Mouse (Mus musculus): ENCODE data around the gene 2310061I04Rik. TPM values are rescaled to one million over a fixed set of nuclear protein-coding genes. Genes with fewer than 3 reads are reported as not detected.

2310061I04Rik gene
- total and polyA plus RNA-seq, 2 experiments = 4.9 to 35.3 TPM

DNA sequence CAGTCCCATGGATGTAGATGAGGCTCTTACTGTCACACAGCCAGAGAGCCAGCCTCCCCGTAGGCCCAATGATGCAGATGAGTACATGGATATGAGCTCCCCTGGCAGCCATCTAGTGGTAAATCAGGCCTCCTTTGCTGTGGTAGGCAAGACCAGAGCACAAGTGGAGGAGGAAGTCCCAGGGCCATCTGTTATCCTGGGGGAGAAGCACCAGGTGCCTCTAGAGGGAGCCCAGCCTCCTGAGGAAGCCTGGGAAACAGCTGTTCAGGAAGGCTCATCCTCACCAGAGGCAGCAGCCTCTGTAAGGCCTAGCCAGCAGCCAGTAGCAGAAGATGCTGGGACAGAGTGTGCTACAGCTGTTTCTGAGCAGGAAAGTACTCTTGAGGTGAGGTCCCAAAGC is 49.1 kb downstream of the 2310061I04Rik start:
- no peak for DNase-seq (ENCODE audit: extremely low read depth, low read depth, low spot score)
- Histone ChIP-seq H3K27me3 (ENCODE audit: control insufficient read depth, insufficient read depth, low read length) (no peaks in the 10 kb centered on the region), H3K36me3 (ENCODE audit: control insufficient read depth, insufficient read depth, low read length) (peaks cover 15% of the 10 kb centered on the region), H3K27ac (replicated peaks; ENCODE audit: insufficient read depth, low read depth, low read length) (no peak overlapping the region), H3K4me3 (ENCODE audit: insufficient read depth, low read depth, low read length) (no peak overlapping the region), H3K9ac (ENCODE audit: low read depth, low read length) (no peak overlapping the region), H3K79me2 (ENCODE audit: control insufficient read depth, insufficient read depth, low read length) (no peaks in the 10 kb centered on the region), H3K4me1 (ENCODE audit: control insufficient read depth, insufficient read depth, low read length) (no peaks in the 10 kb centered on the region)
- TF ChIP-seq CTCF (IDR thresholded peaks at IDR 0.05; ENCODE audit: low read depth, low read length) (peak; percentile 23; the same call in 1 of the 2 replicates), POLR2A (IDR thresholded peaks at IDR 0.05; ENCODE audit: extremely low read depth, insufficient read depth, low read length) (no peak)
- 83% methylated on average over 1 of the region's 1 CpGs for WGBS

DNA sequence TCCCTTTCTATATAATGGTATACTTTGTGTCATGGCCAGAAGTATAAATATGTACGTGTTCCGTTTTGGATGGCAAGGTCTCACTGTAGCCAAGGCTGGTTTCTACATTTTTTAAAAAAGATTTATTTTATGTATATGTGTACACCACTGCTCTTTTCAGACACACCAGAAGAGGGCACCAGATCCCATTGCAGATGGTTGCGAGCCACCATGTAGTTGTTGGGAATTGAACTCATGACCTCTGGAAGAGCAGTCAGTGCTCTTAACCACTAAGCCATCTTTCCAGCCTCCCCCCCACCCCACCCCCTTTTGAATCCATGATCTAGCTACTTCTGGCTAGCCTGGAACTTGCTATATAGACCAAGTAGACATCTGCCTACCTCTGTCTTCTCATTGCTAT is 53.7 kb downstream of the 2310061I04Rik start:
- Histone ChIP-seq H3K9ac (ENCODE audit: low read depth, low read length) (no peak overlapping the region), H3K79me2 (ENCODE audit: control insufficient read depth, insufficient read depth, low read length) (no peaks in the 10 kb centered on the region), H3K27me3 (ENCODE audit: control insufficient read depth, insufficient read depth, low read length) (no peaks in the 10 kb centered on the region), H3K36me3 (ENCODE audit: control insufficient read depth, insufficient read depth, low read length) (peaks cover 5% of the 10 kb centered on the region), H3K27ac (replicated peaks; ENCODE audit: insufficient read depth, low read depth, low read length) (no peak overlapping the region), H3K4me1 (ENCODE audit: control insufficient read depth, insufficient read depth, low read length) (peaks cover 2% of the 10 kb centered on the region; the same call in 1 of the 2 replicates), H3K4me3 (ENCODE audit: insufficient read depth, low read depth, low read length) (no peak overlapping the region)
- 89% methylated on average over 3 of the region's 3 CpGs for WGBS
- TF ChIP-seq CTCF (IDR thresholded peaks at IDR 0.05; ENCODE audit: low read depth, low read length) (peak; percentile 16; the same call in 1 of the 2 replicates), POLR2A (IDR thresholded peaks at IDR 0.05; ENCODE audit: extremely low read depth, insufficient read depth, low read length) (no peak)
- no peak for DNase-seq (ENCODE audit: extremely low read depth, low read depth, low spot score)

Other genes starting within 250 kb of the 2310061I04Rik start
- gene Vars2, start 229.8 kb downstream of the 2310061I04Rik start, total RNA-seq (2014; rRNA removed) = 6.6 and 11.1 TPM in 2 replicates
- gene Vars2, start 229.8 kb downstream of the 2310061I04Rik start, polyA plus RNA-seq (2012; rRNA removed) = 22.6 and 29.6 TPM in 2 replicates
- gene Gtf2h4, start 223.7 kb downstream of the 2310061I04Rik start, total RNA-seq (2014; rRNA removed) = 16.4 and 17.4 TPM in 2 replicates
- gene Gtf2h4, start 223.7 kb downstream of the 2310061I04Rik start, polyA plus RNA-seq (2012; rRNA removed) = 24.8 and 29.8 TPM in 2 replicates
- 0.55 and 1.4 TPM in 2 replicates for gene Ddr1, start 192.8 kb downstream of the 2310061I04Rik start, total RNA-seq (2014; rRNA removed)
- 0.98 and 1.5 TPM in 2 replicates for gene Ddr1, start 192.8 kb downstream of the 2310061I04Rik start, polyA plus RNA-seq (2012; rRNA removed)
- 0.92 and 0.94 TPM in 2 replicates for gene Ier3, start 75.7 kb downstream of the 2310061I04Rik start, total RNA-seq (2014; rRNA removed)
- 0.91 and 1.6 TPM in 2 replicates for gene Ier3, start 75.7 kb downstream of the 2310061I04Rik start, polyA plus RNA-seq (2012; rRNA removed)
- 18.0 and 19.5 TPM in 2 replicates for gene Flot1, start 74.2 kb downstream of the 2310061I04Rik start, total RNA-seq (2014; rRNA removed)
- gene Flot1, start 74.2 kb downstream of the 2310061I04Rik start, polyA plus RNA-seq (2012; rRNA removed) = 19.6 and 26.7 TPM in 2 replicates
- gene Tubb5, start 59.1 kb downstream of the 2310061I04Rik start, total RNA-seq (2014; rRNA removed) = 37.5 and 67.3 TPM in 2 replicates
- gene Tubb5, start 59.1 kb downstream of the 2310061I04Rik start, polyA plus RNA-seq (2012; rRNA removed) = 56.4 and 62.2 TPM in 2 replicates
- 3.0 and 3.5 TPM in 2 replicates for gene Mdc1, start 55.9 kb downstream of the 2310061I04Rik start, total RNA-seq (2014; rRNA removed)
- 1.7 and 2.4 TPM in 2 replicates for gene Mdc1, start 55.9 kb downstream of the 2310061I04Rik start, polyA plus RNA-seq (2012; rRNA removed)
- 0.18 and 2.4 TPM in 2 replicates for gene Nrm, start 36.1 kb downstream of the 2310061I04Rik start, total RNA-seq (2014; rRNA removed)
- 1.4 and 2.4 TPM in 2 replicates for gene Nrm, start 36.1 kb downstream of the 2310061I04Rik start, polyA plus RNA-seq (2012; rRNA removed)
- gene Ppp1r18, start 31.8 kb downstream of the 2310061I04Rik start, total RNA-seq (2014; rRNA removed) = 2.0 and 3.8 TPM in 2 replicates
- gene Ppp1r18, start 31.8 kb downstream of the 2310061I04Rik start, polyA plus RNA-seq (2012; rRNA removed) = 4.7 and 5.5 TPM in 2 replicates
- gene Dhx16, start 17.6 kb downstream of the 2310061I04Rik start, total RNA-seq (2014; rRNA removed) = 18.5 and 25.8 TPM in 2 replicates
- gene Dhx16, start 17.6 kb downstream of the 2310061I04Rik start, polyA plus RNA-seq (2012; rRNA removed) = 41.4 and 52.2 TPM in 2 replicates
- gene Atat1, start 12.6 kb upstream of the 2310061I04Rik start, total RNA-seq (2014; rRNA removed) = 12.1 and 12.8 TPM in 2 replicates
- gene Atat1, start 12.6 kb upstream of the 2310061I04Rik start, polyA plus RNA-seq (2012; rRNA removed) = 37.4 and 47.5 TPM in 2 replicates
- 41.1 and 58.7 TPM in 2 replicates for gene Mrps18b, start 19.0 kb upstream of the 2310061I04Rik start, total RNA-seq (2014; rRNA removed)
- 89.5 and 106 TPM in 2 replicates for gene Mrps18b, start 19.0 kb upstream of the 2310061I04Rik start, polyA plus RNA-seq (2012; rRNA removed)
- 14.6 and 14.7 TPM in 2 replicates for gene Ppp1r10, start 19.0 kb upstream of the 2310061I04Rik start, total RNA-seq (2014; rRNA removed)
- gene Ppp1r10, start 19.0 kb upstream of the 2310061I04Rik start, polyA plus RNA-seq (2012; rRNA removed) = 15.8 and 30.0 TPM in 2 replicates
- 24.1 and 24.6 TPM in 2 replicates for gene Abcf1, start 72.3 kb upstream of the 2310061I04Rik start, total RNA-seq (2014; rRNA removed)
- gene Abcf1, start 72.3 kb upstream of the 2310061I04Rik start, polyA plus RNA-seq (2012; rRNA removed) = 41.1 and 43.2 TPM in 2 replicates
- 8.8 and 9.3 TPM in 2 replicates for gene Gnl1, start 82.4 kb upstream of the 2310061I04Rik start, total RNA-seq (2014; rRNA removed)
- gene Gnl1, start 82.4 kb upstream of the 2310061I04Rik start, polyA plus RNA-seq (2012; rRNA removed) = 8.4 and 8.9 TPM in 2 replicates
- 1.8 and 2.9 TPM in 2 replicates for gene Prr3, start 82.8 kb upstream of the 2310061I04Rik start, total RNA-seq (2014; rRNA removed)
- 5.0 and 8.3 TPM in 2 replicates for gene Prr3, start 82.8 kb upstream of the 2310061I04Rik start, polyA plus RNA-seq (2012; rRNA removed)
- gene H2-T24, start 123.1 kb upstream of the 2310061I04Rik start, total RNA-seq (2014; rRNA removed) = 4.9 and 5.3 TPM in 2 replicates
- gene H2-T24, start 123.1 kb upstream of the 2310061I04Rik start, polyA plus RNA-seq (2012; rRNA removed) = 1.9 and 2.1 TPM in 2 replicates
- 291 and 323 TPM in 2 replicates for gene H2-T23, start 135.4 kb upstream of the 2310061I04Rik start, total RNA-seq (2014; rRNA removed)
- gene H2-T23, start 135.4 kb upstream of the 2310061I04Rik start, polyA plus RNA-seq (2012; rRNA removed) = 423 and 492 TPM in 2 replicates
- 115 and 138 TPM in 2 replicates for gene H2-T22, start 145.3 kb upstream of the 2310061I04Rik start, total RNA-seq (2014; rRNA removed)
- 98.2 and 110 TPM in 2 replicates for gene H2-T22, start 145.3 kb upstream of the 2310061I04Rik start, polyA plus RNA-seq (2012; rRNA removed)
- gene Gm6034, start 145.5 kb upstream of the 2310061I04Rik start, total RNA-seq (2014; rRNA removed) = 0.09 TPM in 1 of 2 replicates, not detected in the other
- gene Gm6034, start 145.5 kb upstream of the 2310061I04Rik start, polyA plus RNA-seq (2012; rRNA removed) = 0.05 and 0.06 TPM in 2 replicates
- gene Gm11127, start 160.9 kb upstream of the 2310061I04Rik start, total RNA-seq (2014; rRNA removed) = 0.13 TPM in 1 of 2 replicates, not detected in the other
- 0.06 TPM in 1 of 2 replicates, not detected in the other for gene Gm11127, start 160.9 kb upstream of the 2310061I04Rik start, polyA plus RNA-seq (2012; rRNA removed)
- gene Gm19684, start 224.2 kb upstream of the 2310061I04Rik start, total RNA-seq (2014; rRNA removed) = 0.18 and 0.47 TPM in 2 replicates
- 0.10 and 0.11 TPM in 2 replicates for gene Gm19684, start 224.2 kb upstream of the 2310061I04Rik start, polyA plus RNA-seq (2012; rRNA removed)
- gene Gm7030, start 232.0 kb upstream of the 2310061I04Rik start, total RNA-seq (2014; rRNA removed) = not detected in 2 replicates
- not detected in 2 replicates for gene Gm7030, start 232.0 kb upstream of the 2310061I04Rik start, polyA plus RNA-seq (2012; rRNA removed)

All from liver, adult 2 months (tissue).